Mouse (Mus musculus): ENCODE measurements around the gene Rnd2. TPM values are rescaled to one million over a fixed set of nuclear protein-coding genes. Genes with fewer than 3 reads are reported as not detected.
"Not testable (repeated sequence)": the region's sequence is repeated elsewhere in the genome, so short reads cannot be mapped to it uniquely, and the experiment has no call there.

The Rnd2 gene
- polyA plus RNA-seq, 1 experiment from 2014 or later = 43.9 TPM

DNA sequence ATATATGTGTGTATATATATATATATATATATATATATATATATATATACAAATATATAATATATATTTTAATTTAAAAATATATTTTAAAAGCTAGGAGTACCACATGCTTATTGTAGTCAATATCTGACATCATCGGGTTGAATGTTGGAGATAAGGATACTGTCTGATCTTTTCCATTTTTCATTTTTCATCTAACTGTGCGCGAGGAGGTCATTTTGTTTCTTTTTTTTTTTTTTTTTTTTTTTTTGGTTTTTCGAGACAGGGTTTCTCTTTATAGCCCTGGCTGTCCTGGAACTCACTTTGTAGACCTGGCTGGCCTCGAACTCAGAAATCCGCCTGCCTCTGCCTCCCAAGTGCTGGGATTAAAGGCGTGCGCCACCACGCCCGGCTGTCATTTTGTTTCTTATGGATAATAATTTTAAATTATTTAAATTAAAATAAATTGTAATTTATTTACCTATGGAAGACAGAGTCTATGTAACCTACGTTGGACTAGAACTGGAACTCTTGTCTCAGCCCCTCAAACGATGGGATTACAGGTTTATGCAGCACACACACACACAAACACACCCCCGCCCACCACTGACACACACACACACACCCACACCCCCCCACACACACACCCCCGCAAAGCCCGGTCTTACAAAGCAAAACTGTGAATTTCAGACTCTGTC lies 23.2 kb upstream of the Rnd2 start:
- not testable (repeated sequence) for H3K27ac ChIP-seq (ENCODE audit: low read depth, low read length); H3K4me1 ChIP-seq (ENCODE audit: control insufficient read depth, insufficient read depth, low read length); H3K4me3 ChIP-seq (ENCODE audit: low read depth, low read length); DNase-seq (ENCODE audit: low spot score); H3K9me3 ChIP-seq (ENCODE audit: control insufficient read depth, low read length); H3K27me3 ChIP-seq (ENCODE audit: control insufficient read depth, insufficient read depth, low read length)
- Histone ChIP-seq H3K36me3 (ENCODE audit: control insufficient read depth, insufficient read depth, low read length) (peaks cover 15% of the 10 kb centered on the region), H3K9ac (ENCODE audit: low read length) (peak overlapping the region; percentile 18; the same call in 1 of the 2 replicates), H3K4me2 (ENCODE audit: low read depth) (peak overlapping the region; percentile 28; the same call in 1 of the 2 replicates)
- 40% methylated on average over 14 of the region's 15 CpGs for WGBS
- peak; percentile 56; the same call in 1 of the 2 replicates for ATAC-seq (ENCODE audit: insufficient read depth, low FRiP score, low TSS enrichment)

DNA sequence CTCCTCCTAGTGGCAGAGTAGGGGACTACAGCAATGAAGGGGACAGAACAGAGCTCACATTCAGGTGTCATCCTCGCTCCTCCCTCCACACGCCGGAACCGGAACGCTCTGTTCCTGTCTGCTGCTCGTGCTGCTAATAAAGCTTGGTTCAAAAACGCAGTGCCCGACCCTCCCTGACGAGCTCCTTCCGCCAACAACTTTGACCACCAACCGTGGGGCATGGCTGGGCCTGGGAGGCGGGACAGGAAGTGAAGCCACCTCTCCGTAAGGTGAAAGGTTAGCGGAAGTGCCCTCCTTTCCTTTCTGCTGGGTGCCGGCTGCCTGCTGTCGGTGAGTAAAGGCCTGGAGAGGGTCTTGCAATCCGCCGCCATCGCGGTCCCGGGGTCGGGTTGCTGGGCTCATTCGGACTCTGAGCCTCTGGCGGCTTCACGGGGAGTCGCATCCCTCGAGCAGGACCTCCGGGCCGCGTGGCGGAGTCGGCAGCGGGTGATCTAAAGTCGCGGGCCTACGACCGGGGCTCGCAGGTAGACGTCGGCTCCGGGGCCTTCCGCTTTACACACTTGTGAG lies 22.6 kb upstream of the Rnd2 start, which contains the start of gene Rpl27:
Rpl27 (plus strand) TSS at position 172 of the 567 bp plus-strand sequence.
- peak within 1 kb of the TSS; percentile 99 for H3K4me2 ChIP-seq (ENCODE audit: low read depth)
- H3K9ac ChIP-seq (ENCODE audit: low read length) = peak within 1 kb of the TSS; percentile 96
- H3K36me3 ChIP-seq (ENCODE audit: control insufficient read depth, insufficient read depth, low read length) = peaks cover 15% of the 10 kb centered on the region
- ATAC-seq (ENCODE audit: insufficient read depth, low FRiP score, low TSS enrichment) = peak; percentile 96
- H3K27ac ChIP-seq (ENCODE audit: low read depth, low read length) = peak within 1 kb of the TSS; percentile 90
- H3K4me1 ChIP-seq (ENCODE audit: control insufficient read depth, insufficient read depth, low read length) = peaks cover 3% of the 10 kb centered on the region; the same call in 1 of the 2 replicates
- H3K9me3 ChIP-seq (ENCODE audit: control insufficient read depth, low read length) = no peaks in the 10 kb centered on the region
- H3K4me3 ChIP-seq (ENCODE audit: low read depth, low read length) = peak within 1 kb of the TSS; percentile 92
- H3K27me3 ChIP-seq (ENCODE audit: control insufficient read depth, insufficient read depth, low read length) = no peaks in the 10 kb centered on the region
- DNase-seq (ENCODE audit: low spot score) = peak; percentile 98
- WGBS = under 1% methylated on average over 42 of the region's 42 CpGs

DNA sequence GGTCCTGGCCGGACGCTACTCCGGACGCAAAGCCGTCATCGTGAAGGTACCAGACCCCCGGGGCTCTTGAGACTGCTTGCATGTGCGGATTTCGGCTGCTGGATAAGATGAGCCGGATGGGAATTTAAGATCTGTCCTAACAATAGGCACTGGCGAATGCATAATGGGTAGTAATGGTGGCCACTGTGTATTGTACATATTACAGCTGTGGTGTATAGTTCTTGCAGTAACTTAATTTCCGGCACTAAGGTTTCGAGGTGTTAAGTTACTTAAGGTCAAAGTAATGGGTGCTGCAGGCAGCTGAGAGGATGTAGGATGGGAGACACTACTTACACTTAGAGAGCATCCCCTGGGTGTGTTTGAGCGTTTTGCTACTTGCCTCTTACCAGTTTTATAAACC lies 22.0 kb upstream of the Rnd2 start:
- under 1% methylated on average over 14 of the region's 14 CpGs for WGBS
- Histone ChIP-seq H3K27me3 (ENCODE audit: control insufficient read depth, insufficient read depth, low read length) (no peaks in the 10 kb centered on the region), H3K4me2 (ENCODE audit: low read depth) (peak overlapping the region; percentile 99), H3K36me3 (ENCODE audit: control insufficient read depth, insufficient read depth, low read length) (peaks cover 15% of the 10 kb centered on the region), H3K4me3 (ENCODE audit: low read depth, low read length) (peak overlapping the region; percentile 92), H3K9me3 (ENCODE audit: control insufficient read depth, low read length) (no peaks in the 10 kb centered on the region), H3K9ac (ENCODE audit: low read length) (peak overlapping the region; percentile 96), H3K4me1 (ENCODE audit: control insufficient read depth, insufficient read depth, low read length) (peaks cover 3% of the 10 kb centered on the region; the same call in 1 of the 2 replicates), H3K27ac (ENCODE audit: low read depth, low read length) (peak overlapping the region; percentile 90)
- DNase-seq (ENCODE audit: low spot score) = no peak
- ATAC-seq (ENCODE audit: insufficient read depth, low FRiP score, low TSS enrichment) = peak; percentile 9; the same call in 1 of the 2 replicates

DNA sequence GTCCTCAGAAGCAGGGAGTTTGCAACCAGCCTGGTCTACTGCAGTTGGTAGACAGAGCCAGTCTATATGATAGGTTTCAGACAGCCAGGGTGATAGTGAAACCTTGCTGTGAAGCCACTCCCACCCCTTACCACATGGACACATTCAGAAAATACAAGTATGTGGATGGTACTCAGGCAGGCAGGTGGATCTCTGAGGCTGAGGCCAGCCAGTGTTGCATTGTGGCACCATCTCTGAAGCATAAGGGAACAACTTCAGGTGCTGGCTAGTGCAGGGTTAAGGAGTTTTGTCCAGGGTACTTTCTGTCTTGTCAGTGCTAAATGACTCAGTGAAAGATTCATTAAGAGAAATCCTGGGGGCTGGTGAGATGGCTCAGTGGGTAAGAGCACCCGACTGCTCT lies 18.5 kb upstream of the Rnd2 start:
- Histone ChIP-seq H3K4me2 (ENCODE audit: low read depth) (no peak overlapping the region), H3K4me1 (ENCODE audit: control insufficient read depth, insufficient read depth, low read length) (peaks cover 3% of the 10 kb centered on the region; the same call in 1 of the 2 replicates), H3K9me3 (ENCODE audit: control insufficient read depth, low read length) (no peaks in the 10 kb centered on the region), H3K27ac (ENCODE audit: low read depth, low read length) (no peak overlapping the region), H3K9ac (ENCODE audit: low read length) (no peak overlapping the region), H3K4me3 (ENCODE audit: low read depth, low read length) (no peak overlapping the region), H3K27me3 (ENCODE audit: control insufficient read depth, insufficient read depth, low read length) (no peaks in the 10 kb centered on the region), H3K36me3 (ENCODE audit: control insufficient read depth, insufficient read depth, low read length) (peaks cover 15% of the 10 kb centered on the region)
- no peak for ATAC-seq (ENCODE audit: insufficient read depth, low FRiP score, low TSS enrichment)
- 88% methylated on average over 1 of the region's 1 CpGs for WGBS
- DNase-seq (ENCODE audit: low spot score) = no peak

DNA sequence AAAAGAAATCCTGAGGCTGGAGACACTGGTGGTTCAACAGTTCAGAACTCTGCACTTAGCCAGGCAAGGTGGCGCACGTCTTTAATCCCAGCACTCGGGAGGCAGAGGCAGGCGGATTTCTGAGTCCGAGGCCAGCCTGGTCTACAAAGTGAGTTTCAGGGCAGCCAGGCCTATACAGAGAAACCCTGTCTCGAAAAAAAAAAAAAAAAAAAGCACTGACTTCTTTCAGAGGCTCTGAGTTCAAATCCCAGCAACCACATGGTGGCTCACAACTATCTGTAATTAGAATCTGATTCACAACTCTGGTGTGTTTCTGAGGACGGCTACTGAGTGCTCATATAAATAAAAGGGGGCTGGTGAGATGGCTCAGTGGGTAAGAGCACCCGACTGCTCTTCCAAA lies 17.9 kb upstream of the Rnd2 start:
- H3K27ac ChIP-seq (ENCODE audit: low read depth, low read length); H3K9me3 ChIP-seq (ENCODE audit: control insufficient read depth, low read length); H3K4me2 ChIP-seq (ENCODE audit: low read depth); H3K27me3 ChIP-seq (ENCODE audit: control insufficient read depth, insufficient read depth, low read length); DNase-seq (ENCODE audit: low spot score); H3K9ac ChIP-seq (ENCODE audit: low read length); H3K4me3 ChIP-seq (ENCODE audit: low read depth, low read length); H3K4me1 ChIP-seq (ENCODE audit: control insufficient read depth, insufficient read depth, low read length); ATAC-seq (ENCODE audit: insufficient read depth, low FRiP score, low TSS enrichment): not testable (repeated sequence)
- peaks cover 15% of the 10 kb centered on the region for H3K36me3 ChIP-seq (ENCODE audit: control insufficient read depth, insufficient read depth, low read length)
- WGBS = 94% methylated on average over 8 of the region's 8 CpGs

DNA sequence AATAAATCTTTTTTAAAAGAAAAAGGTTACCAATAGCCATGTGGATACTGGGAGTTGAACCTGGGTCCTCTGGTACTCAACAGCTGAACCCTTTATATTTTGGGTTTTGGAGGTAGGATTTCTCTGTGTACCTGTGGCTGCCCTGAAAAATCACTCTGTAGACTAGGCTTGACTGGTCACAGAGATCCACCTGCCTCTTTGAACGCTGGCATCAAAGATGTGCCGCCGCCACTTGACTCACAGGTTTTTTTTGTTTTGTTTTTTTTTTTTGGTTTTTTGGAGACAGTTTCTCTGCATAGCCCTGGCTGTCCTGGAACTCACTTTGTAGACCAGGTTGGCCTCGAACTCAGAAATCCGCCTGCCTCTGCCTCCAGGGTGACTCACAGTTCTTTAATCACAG lies 17.0 kb upstream of the Rnd2 start:
- DNase-seq (ENCODE audit: low spot score) (no peak), ATAC-seq (ENCODE audit: insufficient read depth, low FRiP score, low TSS enrichment) (no peak)
- no peak overlapping the region for H3K4me3 ChIP-seq (ENCODE audit: low read depth, low read length)
- no peak overlapping the region for H3K4me2 ChIP-seq (ENCODE audit: low read depth)
- H3K27me3 ChIP-seq (ENCODE audit: control insufficient read depth, insufficient read depth, low read length) = no peaks in the 10 kb centered on the region
- H3K9me3 ChIP-seq (ENCODE audit: control insufficient read depth, low read length) = no peaks in the 10 kb centered on the region
- WGBS = 91% methylated on average over 5 of the region's 5 CpGs
- no peak overlapping the region for H3K27ac ChIP-seq (ENCODE audit: low read depth, low read length)
- H3K36me3 ChIP-seq (ENCODE audit: control insufficient read depth, insufficient read depth, low read length) = peaks cover 15% of the 10 kb centered on the region
- H3K4me1 ChIP-seq (ENCODE audit: control insufficient read depth, insufficient read depth, low read length) = peaks cover 3% of the 10 kb centered on the region; the same call in 1 of the 2 replicates
- H3K9ac ChIP-seq (ENCODE audit: low read length) = no peak overlapping the region

DNA sequence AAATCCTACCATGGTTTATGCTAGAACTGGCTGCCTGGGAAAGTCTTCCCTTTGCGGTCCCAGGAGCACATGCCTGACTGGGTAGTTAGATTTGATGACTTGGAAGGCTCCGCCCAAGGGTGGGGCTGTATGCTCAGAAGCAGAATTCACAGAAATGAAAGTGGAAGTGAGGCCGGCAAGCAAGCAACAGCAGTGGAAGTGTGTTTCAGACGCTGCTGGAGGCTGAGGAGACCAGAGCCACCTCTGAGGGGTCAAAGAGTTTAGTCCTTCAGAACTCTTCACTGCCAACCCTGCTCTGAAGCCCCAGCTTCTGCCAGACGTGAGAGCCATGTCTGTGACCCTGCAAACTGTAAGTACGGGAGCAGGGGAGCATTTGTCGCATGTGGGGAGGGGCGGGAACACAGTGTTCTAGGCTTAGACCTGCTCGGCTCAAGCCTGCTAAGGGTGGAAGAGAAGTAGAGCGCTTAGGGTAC lies 16.5 kb upstream of the Rnd2 start, which contains the start of gene Ifi35:
Ifi35 (plus strand) TSS at position 134 of the 473 bp plus-strand sequence.
- Histone ChIP-seq H3K36me3 (ENCODE audit: control insufficient read depth, insufficient read depth, low read length) (peaks cover 15% of the 10 kb centered on the region), H3K4me3 (ENCODE audit: low read depth, low read length) (peak within 1 kb of the TSS; percentile 15; the same call in 1 of the 2 replicates), H3K9me3 (ENCODE audit: control insufficient read depth, low read length) (no peaks in the 10 kb centered on the region), H3K9ac (ENCODE audit: low read length) (0 out of 2 replicates have a peak within 1 kb of the TSS, but pooled peaks have one; percentile 7), H3K4me1 (ENCODE audit: control insufficient read depth, insufficient read depth, low read length) (peaks cover 3% of the 10 kb centered on the region; the same call in 1 of the 2 replicates), H3K27ac (ENCODE audit: low read depth, low read length) (no peak within 1 kb of the TSS), H3K4me2 (ENCODE audit: low read depth) (0 out of 2 replicates have a peak within 1 kb of the TSS, but pooled peaks have one; percentile 9), H3K27me3 (ENCODE audit: control insufficient read depth, insufficient read depth, low read length) (no peaks in the 10 kb centered on the region)
- WGBS = 33% methylated on average over 10 of the region's 10 CpGs
- DNase-seq (ENCODE audit: low spot score) (no peak), ATAC-seq (ENCODE audit: insufficient read depth, low FRiP score, low TSS enrichment) (no peak)

DNA sequence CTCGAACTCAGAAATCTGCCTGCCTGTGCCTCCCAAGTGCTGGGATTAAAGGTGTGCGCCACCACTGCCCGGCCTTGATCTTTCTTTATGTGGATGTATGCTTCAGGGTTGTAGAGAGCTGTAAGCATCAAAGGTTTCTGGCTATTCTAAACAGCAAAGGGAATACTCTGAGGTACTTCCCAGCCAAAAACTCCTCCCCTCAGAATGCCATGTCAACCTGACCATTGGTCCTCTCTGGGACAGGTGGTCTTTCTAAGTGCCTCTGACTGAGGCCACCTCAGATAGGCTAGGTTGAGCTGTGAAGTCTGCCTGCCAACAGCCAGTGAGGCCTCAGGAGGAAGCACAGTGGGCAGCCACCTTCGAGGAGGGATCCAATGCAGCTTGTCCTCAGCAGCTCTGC lies 15.9 kb upstream of the Rnd2 start:
- DNase-seq (ENCODE audit: low spot score) (no peak), ATAC-seq (ENCODE audit: insufficient read depth, low FRiP score, low TSS enrichment) (no peak)
- Histone ChIP-seq H3K36me3 (ENCODE audit: control insufficient read depth, insufficient read depth, low read length) (peaks cover 11% of the 10 kb centered on the region), H3K4me1 (ENCODE audit: control insufficient read depth, insufficient read depth, low read length) (peaks cover under 1% of the 10 kb centered on the region; the same call in 1 of the 2 replicates), H3K9me3 (ENCODE audit: control insufficient read depth, low read length) (no peaks in the 10 kb centered on the region), H3K27me3 (ENCODE audit: control insufficient read depth, insufficient read depth, low read length) (no peaks in the 10 kb centered on the region), H3K9ac (ENCODE audit: low read length) (no peak overlapping the region), H3K4me3 (ENCODE audit: low read depth, low read length) (no peak overlapping the region), H3K27ac (ENCODE audit: low read depth, low read length) (no peak overlapping the region), H3K4me2 (ENCODE audit: low read depth) (0 out of 2 replicates have a peak overlapping the region, but pooled peaks have one; percentile 9)
- WGBS = 83% methylated on average over 4 of the region's 4 CpGs

All from neural tube, embryonic 11.5 days (tissue).